Mouse (Mus musculus) hindbrain, postnatal 0 days (tissue): ENCODE measurements at regions not wholly inside any gene's neighbourhood (a gene's known extent, or its start where the extent isn't known, plus 50 kb on each side); places are given as distances from the start of the nearest gene placed in this dataset.

Experiments
- ATAC-seq: fragments of 200-750 bp; cut with Nextera tagmentation; 2 replicates; pipeline ENCODE4 v1.8.0; 2017; ENCODE audit warnings: mild to moderate bottlenecking, moderate TSS enrichment, moderate library complexity
- DNase-seq: peaks from one replicate; pipeline ENCODE4 v3.0.0-alpha.2; 2015; ENCODE audit warnings: low spot score
- H3K27ac ChIP-seq: fragments of 300-500 bp; sonication (generic); 2 replicates; pipeline ENCODE4 v1.5.1; 2014; ENCODE audit warnings: mild to moderate bottlenecking
- H3K27me3 ChIP-seq: fragments of 300-500 bp; sonication (generic); 2 replicates; pipeline ENCODE4 v1.6.1; 2014; ENCODE audit warnings: low read length, mixed read lengths; ENCODE audit not compliant: insufficient read depth
- H3K36me3 ChIP-seq: fragments of 300-500 bp; sonication (generic); 2 replicates; pipeline ENCODE4 v1.6.1; 2014; ENCODE audit warnings: low read length, mixed read lengths; ENCODE audit not compliant: insufficient read depth
- H3K4me1 ChIP-seq: fragments of 300-500 bp; sonication (generic); 2 replicates; pipeline ENCODE4 v1.6.1; 2014; ENCODE audit warnings: antibody characterized with exemption, low read length, mixed read lengths; ENCODE audit not compliant: insufficient read depth
- H3K4me2 ChIP-seq: fragments of 300-500 bp; sonication (generic); 2 replicates; pipeline ENCODE4 v1.6.1; 2014; ENCODE audit warnings: low read depth, mild to moderate bottlenecking, low read length, moderate library complexity, mixed read lengths
- H3K4me3 ChIP-seq: fragments of 300-500 bp; sonication (generic); 2 replicates; pipeline ENCODE4 v1.5.1; 2014; ENCODE audit warnings: low read length
- H3K9ac ChIP-seq: fragments of 300-500 bp; sonication (generic); replicated peaks from 2 replicates; pipeline ENCODE4 v1.6.1; 2014; ENCODE audit warnings: mild to moderate bottlenecking, low read length, moderate library complexity, mixed read lengths
- H3K9me3 ChIP-seq: fragments of 300-500 bp; sonication (generic); 2 replicates; pipeline ENCODE4 v1.6.1; 2016; ENCODE audit warnings: low read length, mixed read lengths
- CTCF ChIP-seq: IDR thresholded peaks from 2 replicates; pipeline ENCODE4 v1.5.1; 2016; ENCODE audit warnings: antibody characterized with exemption, control low read depth, low read depth
- WGBS: fragments of 180-500 bp; shearing (Covaris S2); extraction: QIAGEN DNeasy Blood & Tissue Kit; methylation state at CpG from one replicate; pipeline ENCODE4 v1.1.7; 2014; 5-methylcytosine and 5-hydroxymethylcytosine counted together

DNA sequence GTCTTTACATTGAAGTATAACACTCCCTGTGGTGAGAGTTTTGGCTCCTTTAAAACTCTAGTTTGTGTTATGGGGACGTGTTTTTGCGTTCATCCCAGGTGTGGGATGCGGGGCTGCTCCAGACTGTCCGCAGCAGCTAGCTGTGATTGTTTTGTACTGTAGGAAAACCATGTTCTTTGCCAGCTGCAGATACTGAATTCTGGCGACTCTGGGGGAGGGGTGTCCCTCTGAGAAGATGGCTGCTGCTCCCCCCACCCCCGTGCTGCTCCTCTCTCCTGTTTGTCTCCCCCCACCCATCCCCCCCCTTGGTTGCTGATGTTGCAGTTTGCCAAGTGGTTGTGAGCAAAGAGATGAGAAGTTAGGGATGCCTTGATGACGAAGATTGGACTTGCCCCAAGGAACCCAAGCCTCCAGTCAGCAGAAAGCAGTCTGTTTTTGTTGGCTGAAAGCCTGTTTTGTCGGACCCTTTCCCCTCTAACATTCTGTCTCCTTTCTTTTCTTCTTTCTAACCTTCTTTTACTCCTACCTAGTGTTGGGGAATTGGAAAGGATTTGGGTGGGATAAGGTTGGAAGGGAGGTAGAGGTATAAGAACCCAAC, 107.4 kb upstream of the Zfp507 start:
- no peak for DNase-seq
- no peak for ATAC-seq

DNA sequence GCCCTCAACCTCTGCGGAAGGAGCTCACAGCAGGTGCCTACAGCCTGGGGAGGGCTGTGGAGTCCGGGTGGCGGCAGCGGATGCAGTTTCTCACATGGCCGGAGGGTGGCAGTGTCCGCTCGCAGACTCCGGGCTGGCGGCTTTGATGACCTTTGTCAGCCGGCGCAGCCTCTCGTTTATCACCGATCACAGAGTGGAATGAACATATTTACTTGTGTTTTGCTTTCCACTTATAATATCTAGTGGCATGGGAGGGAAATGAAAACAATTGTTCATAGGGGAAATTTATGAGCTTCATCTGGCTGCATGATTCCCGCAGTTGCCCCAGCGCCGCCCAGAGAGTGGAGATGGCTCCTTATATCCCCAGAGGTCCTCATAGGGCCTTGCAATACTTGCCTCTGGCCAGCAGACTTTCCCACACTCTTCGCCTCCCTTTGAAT, 99.2 kb upstream of the Zfp507 start:
- H3K4me2 ChIP-seq: peak overlapping the region; percentile 42
- no peaks in the 10 kb centered on the region for H3K36me3 ChIP-seq
- DNase-seq: peak; percentile 82
- H3K27me3 ChIP-seq: no peaks in the 10 kb centered on the region
- 8% methylated on average over 17 of the region's 17 CpGs for WGBS
- no peak overlapping the region for H3K27ac ChIP-seq
- H3K9ac ChIP-seq: no peak overlapping the region
- no peaks in the 10 kb centered on the region; the same call in 1 of the 2 replicates for H3K4me1 ChIP-seq
- H3K9me3 ChIP-seq: no peaks in the 10 kb centered on the region
- peak; percentile 93 for TF ChIP-seq CTCF
- H3K4me3 ChIP-seq: peak overlapping the region; percentile 18
- ATAC-seq: peak; percentile 80

More for the DNA sequence above, 107.4 kb upstream of the Zfp507 start:
- Histone ChIP-seq H3K36me3 (no peaks in the 10 kb centered on the region), H3K4me2 (no peak overlapping the region), H3K27ac (no peak overlapping the region), H3K4me3 (no peak overlapping the region), H3K4me1 (no peaks in the 10 kb centered on the region), H3K9me3 (0 out of 2 replicates have a peak, but pooled peaks cover 4% of the 10 kb centered on the region), H3K9ac (no peak overlapping the region), H3K27me3 (no peaks in the 10 kb centered on the region)
- no peak for TF ChIP-seq CTCF
- 43% methylated on average over 8 of the region's 8 CpGs for WGBS

DNA sequence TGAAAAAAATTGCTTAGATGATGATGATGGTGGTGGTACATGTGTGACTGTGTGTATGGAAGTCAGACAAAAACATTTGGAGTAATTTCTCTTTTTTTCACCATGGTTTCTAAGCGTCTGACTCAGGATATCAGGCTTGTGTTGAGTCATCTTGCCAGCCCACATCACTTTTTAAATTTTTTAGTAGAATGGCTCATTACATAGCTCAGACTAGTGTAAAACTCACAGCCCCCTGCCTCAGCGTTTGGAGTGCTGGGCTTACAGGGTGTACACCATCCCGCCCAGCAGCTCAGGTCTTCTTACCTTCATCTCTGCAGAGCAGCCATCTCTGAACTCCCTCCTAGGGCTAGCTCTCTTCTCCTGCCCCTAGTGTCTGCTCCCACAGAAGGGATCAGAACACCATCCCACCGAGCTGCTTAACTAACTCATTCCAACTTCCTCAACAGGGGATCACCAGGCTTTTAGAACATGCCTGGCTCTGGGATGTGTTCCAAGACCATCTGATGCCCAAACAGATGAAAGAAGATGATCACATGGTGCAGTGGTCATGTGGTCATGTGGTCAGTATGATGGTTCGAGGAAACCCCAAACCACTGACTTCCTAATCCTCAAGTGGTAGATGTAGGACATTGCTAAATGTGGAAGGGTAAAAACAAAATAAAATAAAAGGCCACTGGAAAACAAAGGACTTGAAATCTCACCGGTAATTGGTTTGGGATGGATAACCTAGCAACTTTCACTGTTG, 96.1 kb upstream of the Zfp507 start:
- Histone ChIP-seq H3K27me3 (no peaks in the 10 kb centered on the region), H3K27ac (no peak overlapping the region), H3K9ac (no peak overlapping the region), H3K4me2 (no peak overlapping the region), H3K36me3 (no peaks in the 10 kb centered on the region), H3K9me3 (no peaks in the 10 kb centered on the region), H3K4me3 (no peak overlapping the region), H3K4me1 (no peaks in the 10 kb centered on the region; the same call in 1 of the 2 replicates)
- ATAC-seq: no peak
- 86% methylated on average over 6 of the region's 6 CpGs for WGBS
- DNase-seq: no peak
- no peak for TF ChIP-seq CTCF

- Histone ChIP-seq H3K9me3 (no peaks in the 10 kb centered on the region), H3K9ac (no peak overlapping the region), H3K4me3 (no peak overlapping the region), H3K27ac (no peak overlapping the region), H3K27me3 (no peaks in the 10 kb centered on the region), H3K4me1 (no peaks in the 10 kb centered on the region), H3K36me3 (no peaks in the 10 kb centered on the region), H3K4me2 (no peak overlapping the region)
- WGBS: 25% methylated on average over 2 of the region's 2 CpGs
- no peak for TF ChIP-seq CTCF
- no peak for ATAC-seq
- no peak for DNase-seq
These were observed 90.5 kb upstream of the Zfp507 start for GRCm38 (mm10) chr7:35893292-35893691.

DNA sequence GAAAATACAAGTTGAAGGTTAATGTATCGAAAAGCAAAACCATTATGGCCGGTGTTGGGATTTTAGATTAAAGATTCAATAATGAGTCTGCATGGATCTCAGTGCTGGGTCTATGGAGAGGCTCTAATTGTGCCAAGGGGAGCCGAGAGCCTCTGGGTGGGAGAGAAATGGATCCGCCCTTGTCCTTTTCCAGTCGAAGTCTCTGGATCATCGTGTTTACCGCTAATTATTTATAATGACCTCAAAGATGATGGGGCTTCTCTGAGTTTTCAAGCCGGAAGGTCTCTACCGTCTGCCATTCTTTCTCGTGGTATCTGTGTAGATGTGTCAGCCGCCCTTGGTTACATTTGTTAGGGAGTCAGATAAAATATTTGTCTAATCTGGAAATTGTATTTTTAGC, 83.2 kb upstream of the Zfp507 start:
- H3K9me3 ChIP-seq: no peaks in the 10 kb centered on the region
- no peak for ATAC-seq
- no peak for TF ChIP-seq CTCF
- H3K4me2 ChIP-seq: no peak overlapping the region
- no peak overlapping the region for H3K9ac ChIP-seq
- no peaks in the 10 kb centered on the region for H3K27me3 ChIP-seq
- no peak overlapping the region for H3K27ac ChIP-seq
- WGBS: 81% methylated on average over 11 of the region's 11 CpGs
- no peak overlapping the region for H3K4me3 ChIP-seq
- H3K36me3 ChIP-seq: no peaks in the 10 kb centered on the region
- no peaks in the 10 kb centered on the region for H3K4me1 ChIP-seq
- no peak for DNase-seq

GRCm38 (mm10) chr7:35879755-35880304, 77.0 kb upstream of the Zfp507 start:
- Histone ChIP-seq H3K9me3 (no peaks in the 10 kb centered on the region), H3K27me3 (no peaks in the 10 kb centered on the region), H3K27ac (no peak overlapping the region), H3K4me1 (no peaks in the 10 kb centered on the region), H3K4me3 (no peak overlapping the region), H3K9ac (no peak overlapping the region), H3K36me3 (no peaks in the 10 kb centered on the region), H3K4me2 (no peak overlapping the region)
- peak; percentile 95 for TF ChIP-seq CTCF
- ATAC-seq: peak; percentile 75; the same call in 1 of the 2 replicates
- peak; percentile 88 for DNase-seq
- WGBS: 53% methylated on average over 9 of the region's 9 CpGs
